Mouse (Mus musculus) cortical plate, adult 2 months (tissue): ENCODE measurements around the gene Crebbp.

Source experiments
- CTCF ChIP-seq: fragments of 200-500 bp; IDR thresholded peaks from 2 replicates; pipeline ENCODE4 v1.5.1; 2011; ENCODE audit warnings: mild to moderate bottlenecking, control low read depth, low read length; ENCODE audit not compliant: insufficient read depth; ENCODE audit errors: extremely low read depth
- POLR2A ChIP-seq: fragments of 200-500 bp; IDR thresholded peaks from 2 replicates; pipeline ENCODE4 v1.6.1; 2011; ENCODE audit warnings: mild to moderate bottlenecking, low read length, control low read depth; ENCODE audit not compliant: insufficient read depth; ENCODE audit errors: extremely low read depth

DNA sequence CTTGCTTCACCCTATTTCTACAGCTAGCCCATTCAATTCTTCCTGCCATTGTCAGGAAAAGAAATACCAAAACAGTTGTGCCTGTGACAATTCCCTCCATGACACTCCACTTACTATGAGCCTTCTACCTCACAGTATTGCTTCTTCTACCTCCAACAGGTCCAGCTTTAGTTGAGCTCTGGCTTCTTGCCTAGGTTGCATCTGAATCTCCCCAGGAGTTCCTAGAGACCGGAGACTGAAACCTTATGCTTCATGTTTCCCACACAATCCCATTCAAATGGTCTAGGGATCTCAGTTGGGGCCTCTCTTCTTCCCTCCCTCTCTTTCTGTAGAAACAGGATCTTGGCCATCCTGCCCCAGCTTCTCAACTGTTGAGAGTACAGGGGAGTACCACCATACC, 116.3 kb downstream of the Crebbp start:
- TF ChIP-seq CTCF (no peak), POLR2A (no peak)
